Mouse (Mus musculus) C2C12 (cell line): Measurements from ENCODE around the gene Btn2a2. TPM values are rescaled to one million over a fixed set of nuclear protein-coding genes. Genes with fewer than 3 reads are reported as not detected.

Source experiments
- H3K27me3 ChIP-seq: one replicate; pipeline ENCODE4 v1.6.1; 2011; ENCODE audit not compliant: control insufficient read depth, insufficient read depth, insufficient read length
- H3K36me3 ChIP-seq: one replicate; pipeline ENCODE4 v1.6.1; 2011; ENCODE audit not compliant: control insufficient read depth, insufficient read depth
- H3K4me3 ChIP-seq: one replicate; pipeline ENCODE4 v1.5.1; 2011; ENCODE audit warnings: mild to moderate bottlenecking, control low read depth; ENCODE audit not compliant: poor library complexity, insufficient read depth, severe bottlenecking
- H3K79me2 ChIP-seq: one replicate; pipeline ENCODE4 v1.6.1; 2011; ENCODE audit not compliant: control insufficient read depth, insufficient read depth
- H3K79me3 ChIP-seq: one replicate; pipeline ENCODE4 v1.6.1; 2011; ENCODE audit warnings: low read depth, control low read depth
- H3ac ChIP-seq: one replicate; pipeline ENCODE3; 2011; ENCODE audit warnings: low read depth; ENCODE audit not compliant: control insufficient read depth, insufficient read length
- CEBPB ChIP-seq: IDR thresholded peaks from one replicate; pipeline ENCODE4 v1.6.1; 2011; ENCODE audit warnings: low read depth, mild to moderate bottlenecking, control low read depth, moderate library complexity
- CTCF ChIP-seq: IDR thresholded peaks from one replicate; pipeline ENCODE4 v1.5.1; 2011; ENCODE audit not compliant: control insufficient read depth, insufficient read depth, insufficient read length
- FOSL1 ChIP-seq: IDR thresholded peaks from one replicate; pipeline ENCODE4 v1.8.0; 2011; ENCODE audit warnings: mild to moderate bottlenecking, low read length; ENCODE audit not compliant: poor library complexity, insufficient read depth, severe bottlenecking
- MAX ChIP-seq: IDR thresholded peaks from one replicate; pipeline ENCODE4 v1.6.1; 2011; ENCODE audit warnings: mild to moderate bottlenecking, control low read depth
- MYOD1 ChIP-seq: IDR thresholded peaks from one replicate; pipeline ENCODE4 v1.6.1; 2011; ENCODE audit warnings: low read depth; ENCODE audit not compliant: control insufficient read depth, insufficient read length
- MYOG ChIP-seq: IDR thresholded peaks from one replicate; pipeline ENCODE4 v1.6.1; 2011; ENCODE audit not compliant: control insufficient read depth, insufficient read length; ENCODE audit errors: extremely low read depth
- USF1 ChIP-seq: IDR thresholded peaks from one replicate; pipeline ENCODE4 v1.6.1; 2011; ENCODE audit warnings: low read depth, mild to moderate bottlenecking, control low read depth, moderate library complexity
- polyA plus RNA-seq: library from polyadenylated mRNA; unstranded; fragments of >200 nt; fragmentation: generic; extraction: Trizol; gene quantifications from one replicate; pipeline ENCODE4 v1.2.1, GENCODE M21; 2012; ENCODE audit warnings: missing spikeins

Btn2a2 gene
- polyA plus RNA-seq, 1 experiment: 0.07 TPM

- Histone ChIP-seq H3K36me3 (no peaks in the 10 kb centered on the region), H3K79me2 (no peaks in the 10 kb centered on the region), H3K27me3 (no peaks in the 10 kb centered on the region), H3K4me3 (no peak within 1 kb of the TSS), H3K79me3 (no peaks in the 10 kb centered on the region), H3ac (peak within 1 kb of the TSS; percentile 24)
- TF ChIP-seq MYOG: no peak
- TF ChIP-seq USF1: no peak
- TF ChIP-seq MYOD1: no peak
- peak; percentile 21 for TF ChIP-seq CEBPB
Observed at GRCm38 (mm10) chr13:23465600-23466109, 23.0 kb downstream of the Btn2a2 start, which contains the start of gene Btn1a1. Btn1a1 (minus strand) TSS chr13:23465901.

- H3ac ChIP-seq: no peak overlapping the region
Observed at GRCm38 (mm10) chr13:23464841-23465366, 23.8 kb downstream of the Btn2a2 start.

GRCm38 (mm10) chr13:23464224-23464637 is 24.4 kb downstream of the Btn2a2 start:
- no peak for TF ChIP-seq USF1
- TF ChIP-seq MYOD1: no peak
- TF ChIP-seq CTCF: no peak
- no peak for TF ChIP-seq MYOG
- TF ChIP-seq FOSL1: no peak
- no peak for TF ChIP-seq CEBPB
- no peak for TF ChIP-seq MAX
- Histone ChIP-seq H3K4me3 (peak overlapping the region; percentile 23), H3K27me3 (no peaks in the 10 kb centered on the region), H3K79me2 (no peaks in the 10 kb centered on the region), H3ac (peak overlapping the region; percentile 55), H3K79me3 (no peaks in the 10 kb centered on the region), H3K36me3 (no peaks in the 10 kb centered on the region)

More at GRCm38 (mm10) chr13:23464841-23465366, 23.8 kb downstream of the Btn2a2 start:
- Histone ChIP-seq H3K27me3 (no peaks in the 10 kb centered on the region), H3K4me3 (no peak overlapping the region), H3K36me3 (no peaks in the 10 kb centered on the region), H3K79me3 (no peaks in the 10 kb centered on the region), H3K79me2 (no peaks in the 10 kb centered on the region)
- no peak for TF ChIP-seq MAX
- TF ChIP-seq CEBPB: no peak
- no peak for TF ChIP-seq FOSL1
- TF ChIP-seq MYOG: no peak
- TF ChIP-seq USF1: no peak
- TF ChIP-seq MYOD1: no peak
- no peak for TF ChIP-seq CTCF

- Histone ChIP-seq H3K36me3 (no peaks in the 10 kb centered on the region), H3K79me3 (no peaks in the 10 kb centered on the region), H3K79me2 (no peaks in the 10 kb centered on the region), H3K4me3 (peak overlapping the region; percentile 23), H3K27me3 (no peaks in the 10 kb centered on the region), H3ac (peak overlapping the region; percentile 36)
- TF ChIP-seq USF1: no peak
- no peak for TF ChIP-seq MYOD1
- TF ChIP-seq MYOG: no peak
- no peak for TF ChIP-seq MAX
- TF ChIP-seq CTCF: no peak
- TF ChIP-seq FOSL1: no peak
- TF ChIP-seq CEBPB: no peak
Observed at GRCm38 (mm10) chr13:23463381-23464223, 25.1 kb downstream of the Btn2a2 start.

GRCm38 (mm10) chr13:23462669-23463068 is 26.0 kb downstream of the Btn2a2 start:
- TF ChIP-seq CTCF (no peak), MAX (no peak)
- H3ac ChIP-seq: no peak overlapping the region
- no peaks in the 10 kb centered on the region for H3K36me3 ChIP-seq
- no peak overlapping the region for H3K4me3 ChIP-seq
- no peaks in the 10 kb centered on the region for H3K79me3 ChIP-seq
- H3K27me3 ChIP-seq: no peaks in the 10 kb centered on the region
- no peaks in the 10 kb centered on the region for H3K79me2 ChIP-seq

GRCm38 (mm10) chr13:23462063-23462462 is 26.6 kb downstream of the Btn2a2 start:
- Histone ChIP-seq H3ac (no peak overlapping the region), H3K4me3 (no peak overlapping the region), H3K36me3 (no peaks in the 10 kb centered on the region), H3K79me3 (no peaks in the 10 kb centered on the region), H3K27me3 (no peaks in the 10 kb centered on the region), H3K79me2 (no peaks in the 10 kb centered on the region)
- no peak for TF ChIP-seq MAX
- TF ChIP-seq USF1: no peak
